Mouse (Mus musculus): ENCODE measurements at regions not wholly inside any gene's neighbourhood (a gene's known extent, or its start where the extent isn't known, plus 50 kb on each side); places are given as distances from the start of the nearest gene placed in this dataset.
"Not testable (repeated sequence)": the region's sequence is repeated elsewhere in the genome, so short reads cannot be mapped to it uniquely, and the experiment has no call there.

- no peak for DNase-seq (ENCODE audit: low spot score)
Observed at GRCm38 (mm10) chr13:52096506-52096905, 250.0 kb downstream of the Gadd45g start.

- DNase-seq (ENCODE audit: low spot score), result no peak
Observed at GRCm38 (mm10) chr13:52105989-52106642, 259.6 kb downstream of the Gadd45g start.

GRCm38 (mm10) chr13:52108349-52108921 lies 262.0 kb downstream of the Gadd45g start:
- peak; percentile 76 for DNase-seq (ENCODE audit: low spot score)

GRCm38 (mm10) chr13:52109039-52109759 lies 262.7 kb downstream of the Gadd45g start:
- no peak for DNase-seq (ENCODE audit: low spot score)

- no peak for DNase-seq (ENCODE audit: low spot score)
Observed at GRCm38 (mm10) chr13:52110750-52111149, 264.3 kb downstream of the Gadd45g start.

GRCm38 (mm10) chr13:52113549-52113948 lies 267.1 kb downstream of the Gadd45g start:
- no peak for DNase-seq (ENCODE audit: low spot score)

- DNase-seq (ENCODE audit: low spot score), result no peak
Observed at GRCm38 (mm10) chr13:52114431-52114830, 268.0 kb downstream of the Gadd45g start.

- no peak for DNase-seq (ENCODE audit: low spot score)
Observed at GRCm38 (mm10) chr13:52114962-52115361, 268.5 kb downstream of the Gadd45g start.

GRCm38 (mm10) chr13:52116241-52116640 lies 269.8 kb downstream of the Gadd45g start:
- DNase-seq (ENCODE audit: low spot score), result no peak

GRCm38 (mm10) chr13:52116756-52117155 lies 270.3 kb downstream of the Gadd45g start:
- DNase-seq (ENCODE audit: low spot score), result no peak

- no peak for DNase-seq (ENCODE audit: low spot score)
Observed at GRCm38 (mm10) chr13:52120795-52121194, 274.3 kb downstream of the Gadd45g start.

GRCm38 (mm10) chr13:52125037-52125436 lies 278.6 kb downstream of the Gadd45g start:
- no peak for DNase-seq (ENCODE audit: low spot score)

- DNase-seq (ENCODE audit: low spot score), result no peak
Observed at GRCm38 (mm10) chr13:52127751-52128150, 281.3 kb downstream of the Gadd45g start.

- no peak for DNase-seq (ENCODE audit: low spot score)
Observed at GRCm38 (mm10) chr13:52129466-52129865, 283.0 kb downstream of the Gadd45g start.

- DNase-seq (ENCODE audit: low spot score), result no peak
Observed at GRCm38 (mm10) chr13:52133202-52133601, 286.7 kb downstream of the Gadd45g start.

- DNase-seq (ENCODE audit: low spot score), result no peak
Observed at GRCm38 (mm10) chr13:52138331-52138945, 292.0 kb downstream of the Gadd45g start.

GRCm38 (mm10) chr13:52139140-52139809 lies 292.8 kb downstream of the Gadd45g start:
- DNase-seq (ENCODE audit: low spot score), result no peak

- no peak for DNase-seq (ENCODE audit: low spot score)
Observed at GRCm38 (mm10) chr13:52140221-52140620, 293.7 kb downstream of the Gadd45g start.

GRCm38 (mm10) chr13:52144066-52144465 lies 297.6 kb downstream of the Gadd45g start:
- not testable (repeated sequence) for DNase-seq (ENCODE audit: low spot score)

- DNase-seq (ENCODE audit: low spot score), result no peak
Observed at GRCm38 (mm10) chr13:52145926-52146325, 299.4 kb downstream of the Gadd45g start.

- no peak for DNase-seq (ENCODE audit: low spot score)
Observed at GRCm38 (mm10) chr13:52150281-52150680, 303.8 kb downstream of the Gadd45g start.

GRCm38 (mm10) chr13:52151777-52152176 lies 305.3 kb downstream of the Gadd45g start:
- DNase-seq (ENCODE audit: low spot score), result no peak
